Mouse (Mus musculus) mouse embryonic stem cell (cell line): ENCODE data around the gene Ccl5.
"Not testable (repeated sequence)": the region's sequence is repeated elsewhere in the genome, so short reads cannot be mapped to it uniquely, and the experiment has no call there.

Experiments used
- in situ Hi-C, 2 experiments: fragments of 300-500 bp; cut with MboI; formaldehyde crosslinking; loops; 1 replicate in 1 of 2; 3 replicates in 1 of 2; pipeline ENCODE4 v1.14.3; 2019 to 2020; ENCODE audit warnings: low sequenced_read_pairs in 2 of 2, low pct_unique_long_range_greater_than_20kb in 1 of 2, mixed read lengths in 1 of 2; ENCODE audit not compliant: unreplicated experiment in 1 of 2

Ccl5 gene

DNA sequence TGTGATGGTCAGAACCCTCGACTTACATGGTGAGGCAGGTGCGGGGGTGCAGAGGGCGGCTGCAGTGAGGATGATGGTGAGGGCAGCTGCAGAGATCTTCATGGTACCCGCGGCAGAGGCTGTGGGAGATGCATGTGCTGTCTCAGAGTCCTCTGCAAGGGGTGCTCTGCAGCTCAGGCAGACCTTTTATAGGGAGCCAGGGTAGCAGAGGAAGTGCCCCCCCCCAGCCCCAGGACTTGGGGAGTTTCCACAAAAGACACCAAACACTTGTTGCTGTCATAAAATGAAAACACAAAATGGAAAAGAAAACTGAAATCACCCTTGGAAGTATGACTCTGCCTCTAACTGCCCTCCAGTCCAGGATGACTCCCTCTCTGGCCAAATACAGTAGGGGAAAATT is at the start of gene Ccl5:
Gene Ccl5 (minus strand): TSS at position 159 of the 400 bp plus-strand sequence.
- in situ Hi-C loops, result no loop called here

DNA sequence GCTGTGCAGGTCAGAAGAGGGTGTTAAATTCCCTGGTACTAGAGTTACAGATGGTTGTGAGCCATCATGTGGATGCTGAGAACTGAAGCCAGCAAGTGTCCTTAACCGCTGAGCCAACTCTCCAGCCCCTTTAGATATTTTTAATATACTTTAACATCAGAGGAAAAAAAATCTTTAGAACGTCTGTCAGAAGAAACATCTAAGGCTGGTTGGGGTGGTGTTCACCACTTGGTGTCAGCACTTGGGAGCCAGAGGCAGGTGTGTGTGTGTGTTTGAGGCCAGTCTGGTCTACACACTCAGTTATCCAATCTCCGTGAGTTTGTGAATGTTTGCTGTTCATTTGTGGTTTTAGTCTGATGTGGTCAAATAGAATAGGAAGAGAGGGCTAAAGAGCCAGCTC is 48.7 kb upstream of the Ccl5 start:
- in situ Hi-C loops, result no loop called here

GRCm38 (mm10) chr11:83578186-83578760 is 48.0 kb upstream of the Ccl5 start, which contains the start of gene Ccl9:
Ccl9 (minus strand) TSS chr11:83578636.
- in situ Hi-C loops, result no loop called here

GRCm38 (mm10) chr11:83576927-83577555 is 46.7 kb upstream of the Ccl5 start:
- in situ Hi-C loops, result no loop called here

DNA sequence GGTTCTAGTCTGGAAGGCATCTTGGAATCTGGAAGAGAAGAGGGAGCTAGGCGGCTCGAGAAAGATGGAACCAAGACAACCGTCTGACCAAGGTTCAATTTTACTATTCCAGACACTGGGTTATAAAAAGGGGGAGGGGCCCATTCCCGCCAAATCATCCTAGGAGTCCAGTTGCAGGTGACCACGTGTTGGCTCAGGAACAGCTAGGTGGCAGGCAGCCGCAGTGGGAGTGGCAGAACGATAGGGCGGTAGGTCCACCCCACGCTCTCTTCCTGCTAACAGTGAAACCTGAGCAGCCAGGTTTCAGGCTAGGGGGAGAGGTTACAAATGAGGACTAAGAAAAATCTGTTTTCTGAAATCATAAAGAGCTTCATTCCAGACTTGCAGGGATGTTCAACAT is 42.5 kb upstream of the Ccl5 start:
- in situ Hi-C loops, result no loop called here

GRCm38 (mm10) chr11:83572223-83572622 is 41.9 kb upstream of the Ccl5 start:
- in situ Hi-C loops, result no loop called here

GRCm38 (mm10) chr11:83570189-83570588 is 39.9 kb upstream of the Ccl5 start:
- in situ Hi-C loops, result no loop called here

DNA sequence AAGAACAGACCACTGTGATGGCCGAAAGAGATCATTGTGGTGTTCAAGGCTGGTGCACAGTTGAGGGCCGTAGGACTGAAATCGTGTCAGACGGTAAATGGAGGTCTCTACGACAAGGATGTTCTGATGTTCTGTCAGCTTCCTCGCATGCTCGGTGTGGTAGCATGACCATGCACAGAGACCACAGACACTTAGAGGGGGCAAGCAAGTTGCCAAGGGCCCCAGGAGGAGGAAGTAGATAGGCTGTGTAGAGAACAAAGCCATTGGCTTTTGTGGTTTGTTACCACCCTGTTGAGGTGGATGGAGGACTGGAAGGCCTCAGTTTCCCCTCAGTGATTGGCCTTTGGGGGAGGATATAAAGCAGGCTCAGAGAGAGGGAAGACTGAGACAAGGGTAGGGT is 38.9 kb upstream of the Ccl5 start:
- in situ Hi-C loops, result no loop called here

DNA sequence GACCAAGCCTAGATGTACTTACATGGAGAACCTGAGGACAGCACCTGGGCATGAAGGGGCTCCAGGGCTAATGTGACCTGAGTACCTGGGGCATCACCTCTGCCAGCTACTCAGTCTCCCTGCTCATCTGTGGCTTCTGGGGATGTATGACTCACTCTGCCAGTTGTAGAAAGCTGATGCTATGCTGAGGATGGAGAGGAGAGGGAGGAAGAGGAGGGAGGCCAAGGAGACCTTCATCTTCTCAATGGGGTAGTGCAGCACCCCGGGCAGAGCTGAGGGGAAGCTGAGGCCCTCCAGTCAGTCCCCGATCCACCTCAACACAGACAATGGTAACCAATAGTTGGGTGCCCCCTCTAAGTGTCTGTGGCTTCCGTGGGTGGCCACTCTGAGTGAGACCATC is 38.5 kb upstream of the Ccl5 start:
- in situ Hi-C loops, result no loop called here

DNA sequence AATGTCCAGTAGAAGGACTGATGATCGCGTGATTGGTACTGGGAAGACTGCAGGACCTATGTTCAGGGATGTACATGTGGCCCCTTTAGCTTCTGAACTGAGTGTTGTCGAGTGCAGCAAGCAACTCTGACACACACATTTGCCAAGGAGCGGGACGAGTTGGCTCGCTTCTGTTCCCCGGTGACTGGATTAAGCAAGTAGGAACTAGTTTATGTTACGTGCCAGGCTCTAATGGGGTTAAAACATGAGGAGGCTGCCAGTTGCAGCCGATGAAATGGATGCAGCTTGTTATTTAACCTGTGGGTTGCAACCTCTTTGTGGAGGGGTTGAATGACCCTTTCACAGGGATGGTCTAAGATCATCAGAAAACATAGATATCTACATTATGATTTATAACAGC is 37.7 kb upstream of the Ccl5 start:
- in situ Hi-C loops, result no loop called here

DNA sequence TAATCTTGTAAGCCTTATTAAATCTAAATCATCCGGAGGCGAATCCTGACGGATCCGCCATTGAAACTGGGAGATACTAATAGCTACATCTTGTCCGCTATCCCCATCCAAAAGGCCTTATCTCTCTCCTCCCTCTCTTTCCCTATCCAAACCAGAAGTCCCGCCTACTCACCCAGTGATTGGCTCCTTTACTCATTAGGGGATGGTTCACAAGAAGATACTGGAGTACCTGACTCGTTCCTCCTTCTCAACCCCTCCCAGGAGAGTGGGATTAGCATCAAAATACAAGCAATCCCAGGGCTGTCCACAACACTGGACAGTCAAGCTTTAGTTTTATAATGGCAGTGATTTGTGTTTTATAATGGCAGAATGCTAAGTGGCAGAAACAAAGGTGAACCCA is 37.0 kb upstream of the Ccl5 start:
- in situ Hi-C loops, result no loop called here

- in situ Hi-C loops, result no loop called here
Measured at GRCm38 (mm10) chr11:83566617-83567016, 36.3 kb upstream of the Ccl5 start.

DNA sequence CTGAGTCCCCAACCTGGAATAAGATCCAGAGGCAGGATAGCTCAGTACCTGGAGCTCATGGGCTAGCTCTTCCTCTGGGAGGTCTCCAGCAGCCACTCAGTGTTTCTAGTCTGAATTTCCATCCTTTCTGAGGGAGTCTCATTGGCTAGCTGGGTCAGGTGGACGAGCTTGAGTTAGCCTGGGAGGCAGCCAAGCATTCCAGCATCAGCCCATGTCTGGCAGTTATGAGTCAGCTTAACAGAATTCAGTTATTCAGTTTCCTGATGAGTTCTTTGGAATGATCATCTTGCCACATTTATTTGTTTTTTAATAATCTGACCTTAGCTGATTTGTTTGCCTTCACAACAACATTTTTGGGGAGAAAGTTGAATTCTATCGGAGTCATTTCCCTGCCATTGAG is 33.4 kb upstream of the Ccl5 start:
- in situ Hi-C loops, result loop anchor here in 1 of 2 experiments (5.0 kb wide), 1 partner anchor 174 kb away; no protein-coding TSS in a partner anchor

GRCm38 (mm10) chr11:83562311-83562887 is 32.1 kb upstream of the Ccl5 start:
- in situ Hi-C loops, result loop anchor here in 1 of 2 experiments (5.0 kb wide), 1 partner anchor 175 kb away; no protein-coding TSS in a partner anchor

GRCm38 (mm10) chr11:83560405-83560804 is 30.1 kb upstream of the Ccl5 start:
- in situ Hi-C loops, result loop anchor here in 1 of 2 experiments (5.0 kb wide), 1 partner anchor 177 kb away; no protein-coding TSS in a partner anchor

- in situ Hi-C loops, result no loop called here
Measured at GRCm38 (mm10) chr11:83557074-83557473, 26.8 kb upstream of the Ccl5 start.

DNA sequence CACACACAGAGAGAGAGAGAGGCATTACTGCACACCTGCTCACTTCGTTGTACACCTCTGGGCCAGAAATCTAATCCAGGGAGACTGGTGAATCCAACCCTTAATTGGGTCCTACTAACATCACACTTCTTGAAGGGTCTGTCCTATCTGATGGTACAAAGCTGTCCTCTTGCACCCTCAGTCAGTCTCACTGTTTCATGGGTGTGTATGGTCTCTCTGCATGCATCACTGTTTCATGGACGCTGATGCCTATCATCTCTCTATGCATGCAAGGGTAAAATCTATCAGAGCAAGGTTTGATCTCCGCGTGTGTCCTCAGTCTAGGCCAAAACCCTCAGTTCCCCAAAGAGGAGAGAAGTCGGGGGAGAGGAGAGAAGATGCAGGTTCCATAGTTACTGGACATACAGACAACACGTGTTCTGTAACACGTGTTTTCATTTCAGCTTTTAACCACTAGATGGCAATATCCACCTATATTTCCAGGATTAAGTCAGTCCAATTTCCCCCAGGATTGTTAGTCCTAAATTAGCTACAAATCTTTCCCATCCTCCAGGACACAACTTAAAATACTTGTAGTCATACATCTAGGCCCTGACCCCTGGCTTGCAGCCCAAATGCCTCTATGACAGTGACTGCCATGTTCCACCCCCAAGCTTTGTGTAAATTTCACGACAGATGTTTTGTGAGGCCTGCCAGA is 25.9 kb upstream of the Ccl5 start:
- in situ Hi-C loops, result no loop called here

- in situ Hi-C loops, result no loop called here
Measured at GRCm38 (mm10) chr11:83551668-83552067, 21.4 kb upstream of the Ccl5 start.

DNA sequence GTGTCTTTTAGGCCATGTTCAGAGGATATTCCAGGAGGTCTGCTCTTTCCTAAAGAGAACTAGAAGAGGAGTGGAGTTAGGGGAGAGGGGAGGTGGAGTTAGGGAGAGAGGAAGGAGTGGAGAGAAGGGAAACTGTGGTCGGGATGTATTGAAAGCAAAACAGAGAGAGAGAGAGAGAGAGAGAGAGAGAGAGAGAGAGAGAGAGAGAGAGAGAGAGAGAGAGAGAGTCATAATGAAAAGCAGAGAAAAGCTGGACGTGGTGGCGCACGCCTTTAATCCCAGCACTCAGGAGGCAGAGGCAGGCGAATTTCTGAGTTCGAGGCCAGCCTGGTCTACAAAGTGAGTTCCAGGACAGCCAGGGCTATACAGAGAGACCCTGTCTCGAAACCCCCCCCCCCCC is 20.7 kb upstream of the Ccl5 start:
- in situ Hi-C loops, result not testable (repeated sequence)
